Mouse (Mus musculus) heart, adult 9 months (tissue): Measurements from ENCODE around the gene Defb45.

Source experiments
- DNase-seq, 2 experiments: peaks; one replicate each; pipeline ENCODE4 v3.0.0; 2022; ENCODE audit warnings: low spot score in 2 of 2

Defb45 gene

DNA sequence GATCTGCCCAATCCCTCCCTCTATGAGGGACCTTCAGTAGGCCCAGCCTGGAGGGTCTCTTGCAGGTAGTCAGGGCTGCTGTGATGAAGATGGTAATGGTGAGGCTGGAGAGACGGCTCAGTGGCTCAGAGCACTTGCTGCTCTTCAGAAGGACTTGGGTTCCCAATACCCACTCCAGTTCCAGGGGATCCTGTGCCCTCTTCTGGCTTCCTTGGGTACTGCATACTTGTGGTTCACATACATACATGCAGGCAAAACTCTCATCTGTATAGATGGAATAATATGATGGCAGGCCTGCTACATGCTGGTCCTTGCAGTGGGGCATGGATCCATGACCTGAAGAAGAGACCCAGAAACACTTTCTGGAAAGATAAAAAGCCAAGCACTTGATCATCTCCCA lies 9.5 kb upstream of the Defb45 start:
- DNase-seq = no peak

- no peak for DNase-seq
Observed at GRCm38 (mm10) chr2:152607746-152608145, 8.5 kb upstream of the Defb45 start.

DNA sequence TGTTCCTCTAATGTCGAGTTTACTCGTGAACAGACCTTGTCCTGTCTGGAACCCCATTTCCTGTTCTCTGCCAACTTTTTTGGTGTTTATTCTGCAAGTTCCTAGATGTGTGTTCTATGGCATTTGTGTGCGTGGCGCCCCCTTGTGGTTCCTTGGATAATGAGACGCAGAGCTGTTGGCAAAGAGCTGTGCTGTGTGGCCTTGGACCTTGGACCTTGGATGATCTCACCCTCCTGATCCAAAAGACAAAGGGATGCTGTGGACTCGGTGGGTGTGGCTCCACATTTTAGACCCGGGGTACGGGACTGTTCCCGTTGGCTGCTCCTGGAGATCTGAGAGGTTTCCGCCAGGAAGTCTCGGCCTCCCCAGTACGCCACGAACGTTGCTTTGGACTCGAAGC lies 4.9 kb upstream of the Defb45 start, which contains the start of gene Defb36:
Defb36 (plus strand) TSS at position 271 of the 400 bp plus-strand sequence.
- no peak for DNase-seq

- DNase-seq = no peak
Observed at GRCm38 (mm10) chr2:152601275-152601960, 2.2 kb upstream of the Defb45 start.

DNA sequence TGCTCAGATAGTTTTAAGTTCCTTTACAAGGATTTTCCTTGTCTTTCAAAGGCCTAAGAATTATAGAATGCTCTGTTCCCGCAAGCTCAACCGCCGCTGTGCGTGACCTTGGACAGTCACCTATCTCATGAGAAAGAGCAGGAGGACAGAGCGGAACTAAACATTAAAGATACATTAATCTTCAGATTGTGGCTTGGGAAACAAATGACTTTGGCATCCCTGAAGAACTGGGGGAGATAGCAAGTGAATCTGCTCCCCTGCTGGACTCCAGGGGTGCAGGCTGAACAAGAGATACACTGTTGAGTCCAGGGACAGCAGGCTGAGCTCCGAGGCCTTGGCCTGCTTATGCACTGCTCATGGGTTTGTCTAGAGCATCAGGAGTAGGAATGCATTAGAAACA lies 877 bp upstream of the Defb45 start:
- DNase-seq = no peak

DNA sequence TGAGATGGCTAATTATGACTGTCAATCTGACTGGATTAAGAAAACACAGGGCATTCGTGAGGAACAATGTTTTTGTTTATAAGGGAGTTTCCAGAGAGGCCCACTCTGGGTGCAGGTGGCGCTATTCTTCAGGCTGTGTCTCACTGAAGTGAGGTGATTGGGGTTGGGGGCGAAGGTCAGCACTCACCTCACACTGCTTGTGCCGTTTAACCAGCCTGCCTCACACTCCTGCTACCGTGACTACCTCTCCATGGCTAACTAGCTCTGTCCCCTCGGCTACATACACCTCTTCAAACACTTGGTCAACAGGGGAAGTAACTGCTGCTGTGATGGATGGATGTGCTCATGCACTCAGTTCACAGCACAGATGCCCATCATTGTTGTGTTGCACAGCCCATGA lies 10.2 kb downstream of the Defb45 start:
- no peak for DNase-seq

- DNase-seq = no peak
Observed at GRCm38 (mm10) chr2:152588450-152588849, 10.7 kb downstream of the Defb45 start.

DNA sequence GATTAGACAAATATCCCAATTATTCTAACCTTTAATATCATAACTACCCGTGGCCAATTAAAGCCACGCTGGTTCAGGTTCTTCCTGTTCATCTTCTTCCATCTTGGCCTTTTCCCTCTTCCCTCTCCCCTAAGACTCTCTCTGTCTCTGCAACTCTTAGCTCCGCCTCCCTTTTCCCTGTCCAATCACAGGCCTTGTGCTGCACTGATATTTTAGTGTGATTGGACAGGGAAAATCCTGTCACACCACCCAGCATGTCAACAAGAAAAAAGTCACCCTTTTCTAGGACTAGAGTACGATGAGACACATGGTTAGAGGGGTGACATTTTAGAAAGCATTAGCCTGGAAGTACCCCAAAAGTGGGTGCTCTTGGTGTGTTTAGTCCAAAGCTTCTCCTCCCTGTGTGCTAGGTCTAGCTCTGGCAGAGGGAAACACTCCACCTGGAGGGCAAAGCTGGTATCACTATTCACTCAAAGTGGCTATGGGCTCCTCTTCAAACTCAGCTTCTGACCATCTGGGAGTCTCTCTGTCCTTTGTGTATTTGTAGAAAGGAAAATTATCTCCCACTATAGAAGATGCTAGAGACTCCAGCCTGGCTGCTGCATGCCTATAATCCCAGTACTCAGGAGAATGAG lies 12.2 kb downstream of the Defb45 start:
- no peak for DNase-seq

DNA sequence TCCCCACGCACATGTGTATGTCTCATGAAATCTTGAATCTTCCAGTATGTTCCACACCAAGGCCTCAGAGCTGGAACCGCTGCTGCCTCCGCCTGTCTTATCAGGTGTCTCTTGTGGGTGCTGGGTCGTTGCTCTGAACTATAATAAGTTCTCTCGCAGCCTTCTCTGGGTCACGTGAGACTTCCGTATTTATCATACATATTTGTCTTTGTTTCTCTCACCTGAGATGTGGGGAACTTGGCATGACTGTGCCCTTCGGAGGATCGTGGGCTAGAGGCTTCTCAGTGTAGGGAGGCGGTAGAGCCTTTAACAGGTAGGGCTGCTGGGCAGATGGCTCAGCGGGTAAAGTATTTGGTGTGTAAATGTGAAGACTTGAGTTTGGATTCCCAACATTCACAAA lies 18.6 kb downstream of the Defb45 start:
- no peak for DNase-seq

GRCm38 (mm10) chr2:152580107-152580506 lies 19.1 kb downstream of the Defb45 start, which contains the start of gene Defb19:
Gene Defb19, minus strand, starts transcription at chr2:152580312.
- no peak for DNase-seq

GRCm38 (mm10) chr2:152573484-152573883 lies 25.7 kb downstream of the Defb45 start:
- DNase-seq = peak in 1 of 2 experiments; percentile 14

DNA sequence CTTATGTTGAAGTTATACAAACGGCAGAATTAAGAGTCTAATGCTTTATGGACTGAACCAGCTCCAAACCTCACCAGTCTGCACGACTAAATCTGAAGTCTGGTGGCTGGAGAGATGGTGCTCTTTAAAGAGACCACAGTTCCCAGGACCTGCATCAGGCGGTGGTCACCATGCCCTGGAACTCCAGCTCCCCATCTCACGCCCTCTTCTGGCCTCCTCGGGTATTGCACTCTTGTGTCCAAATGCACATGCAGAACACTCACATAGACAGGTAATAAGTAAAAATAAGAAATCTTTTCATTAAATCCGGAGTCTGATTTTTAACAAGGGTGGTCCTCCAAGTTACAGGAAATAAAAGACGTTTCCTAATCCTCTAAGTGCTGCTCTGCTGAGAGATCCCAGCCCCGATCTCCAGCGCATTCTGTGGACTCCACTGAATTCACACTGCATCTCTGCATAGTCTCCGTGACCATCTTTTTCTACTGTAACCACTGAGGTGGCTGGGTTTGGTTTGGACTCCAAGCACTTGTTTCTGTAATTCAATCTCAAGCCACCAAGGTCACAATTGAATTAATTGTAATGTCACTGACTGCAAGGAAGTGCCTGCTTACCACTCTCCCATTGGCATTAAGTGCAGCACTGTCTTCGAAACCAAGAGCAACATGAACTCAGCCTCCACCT lies 26.9 kb downstream of the Defb45 start, which contains the start of gene Defb21:
Defb21 (plus strand) TSS at position 631 of the 681 bp plus-strand sequence.
- no peak for DNase-seq

- DNase-seq = no peak
Observed at GRCm38 (mm10) chr2:152570313-152570712, 28.9 kb downstream of the Defb45 start.

DNA sequence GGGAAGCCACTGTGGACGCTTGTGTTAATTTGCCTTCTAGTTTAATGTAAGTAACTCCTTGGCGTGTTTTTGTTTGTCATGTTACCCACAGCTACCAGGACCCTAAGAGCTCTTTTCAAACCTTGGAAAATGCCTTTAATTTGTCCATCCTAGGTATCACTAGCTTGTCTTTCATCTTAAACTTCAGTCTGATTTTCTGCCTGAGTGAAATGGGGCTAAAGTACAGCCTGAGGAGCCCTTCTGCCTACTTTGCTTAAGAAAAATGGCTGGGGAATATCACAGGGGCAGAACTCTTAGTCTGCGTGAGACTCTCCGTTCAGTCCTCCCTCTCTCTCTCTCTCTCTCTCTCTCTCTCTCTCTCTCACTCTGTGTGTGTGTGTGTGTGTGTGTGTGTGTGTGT lies 29.3 kb downstream of the Defb45 start:
- no peak for DNase-seq

- DNase-seq = no peak
Observed at GRCm38 (mm10) chr2:152569038-152569437, 30.2 kb downstream of the Defb45 start, which contains the start of gene Gm17416. Gene Gm17416, plus strand, starts transcription at chr2:152569338.

DNA sequence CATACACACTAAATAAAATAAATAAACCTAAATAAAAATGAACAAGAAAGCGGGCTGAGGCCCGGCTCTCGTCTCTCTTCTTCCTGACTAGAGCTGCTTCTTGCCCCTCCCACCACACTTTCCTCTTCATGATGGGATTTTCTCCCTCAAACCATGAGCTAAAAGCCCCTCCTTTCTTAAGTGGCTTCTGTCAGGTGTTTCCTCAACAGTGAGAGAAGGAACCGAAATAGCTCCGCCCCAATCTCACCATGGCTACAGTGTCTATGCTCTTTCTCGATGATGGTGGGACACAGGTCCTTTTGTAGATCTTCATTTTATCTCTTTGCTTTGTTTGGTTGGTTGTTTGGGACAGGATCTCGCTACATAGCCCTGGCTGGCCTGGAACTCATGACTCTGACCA lies 42.5 kb downstream of the Defb45 start:
- DNase-seq = no peak

- DNase-seq = peak; percentile 12 to 28
Observed at GRCm38 (mm10) chr2:152553774-152554423, 45.3 kb downstream of the Defb45 start.

- DNase-seq = no peak
Observed at GRCm38 (mm10) chr2:152548124-152548523, 51.1 kb downstream of the Defb45 start.

GRCm38 (mm10) chr2:152544691-152545090 lies 54.5 kb downstream of the Defb45 start:
- DNase-seq = no peak

DNA sequence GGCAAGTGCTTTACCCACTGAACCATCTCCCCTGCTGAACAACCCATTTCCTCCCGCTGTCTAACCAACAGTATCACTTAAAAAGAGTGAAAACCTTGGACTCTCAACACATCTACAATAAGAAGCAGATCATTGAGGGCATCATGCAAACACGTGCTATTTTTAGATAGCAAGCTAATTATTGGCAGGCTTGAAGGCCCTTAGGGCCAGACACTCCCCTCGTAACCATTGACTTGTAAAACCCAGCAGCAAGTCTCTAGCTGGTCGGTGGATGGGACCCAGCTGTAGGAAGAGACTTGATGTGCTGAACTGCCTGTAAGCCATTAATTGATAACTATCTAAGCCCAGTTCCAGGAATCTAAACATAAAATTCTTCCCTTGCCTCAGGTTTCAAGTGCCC lies 55.7 kb downstream of the Defb45 start:
- DNase-seq = no peak
